Mouse (Mus musculus): ENCODE results near the gene Slc38a7. TPM values are rescaled to one million over a fixed set of nuclear protein-coding genes. Genes with fewer than 3 reads are reported as not detected.
A peak's percentile ranks its signal among the peaks of the same experiment; 100 is the strongest.

Slc38a7 gene
- polyA plus RNA-seq, 1 experiment: 0.12 TPM

- TF ChIP-seq GATA1 (IDR thresholded peaks at IDR 0.05; ENCODE audit: low read length): no peak
- no peak for TF ChIP-seq TAL1 (IDR thresholded peaks at IDR 0.05; ENCODE audit: low read length)
- H3K36me3 ChIP-seq (ENCODE audit: control insufficient read depth): no peaks in the 10 kb centered on the region; the same call in 1 of the 2 replicates
- peaks cover 18% of the 10 kb centered on the region for H3K4me1 ChIP-seq (ENCODE audit: control insufficient read depth)
- H3K9me3 ChIP-seq (ENCODE audit: control insufficient read depth, low read length): no peaks in the 10 kb centered on the region
- no peak overlapping the region for H3K4me3 ChIP-seq (replicated peaks)
- no peaks in the 10 kb centered on the region for H3K27me3 ChIP-seq (ENCODE audit: control insufficient read depth)
Measured at GRCm38 (mm10) chr8:95854174-95854573, 835 bp upstream of the Slc38a7 start.

DNA sequence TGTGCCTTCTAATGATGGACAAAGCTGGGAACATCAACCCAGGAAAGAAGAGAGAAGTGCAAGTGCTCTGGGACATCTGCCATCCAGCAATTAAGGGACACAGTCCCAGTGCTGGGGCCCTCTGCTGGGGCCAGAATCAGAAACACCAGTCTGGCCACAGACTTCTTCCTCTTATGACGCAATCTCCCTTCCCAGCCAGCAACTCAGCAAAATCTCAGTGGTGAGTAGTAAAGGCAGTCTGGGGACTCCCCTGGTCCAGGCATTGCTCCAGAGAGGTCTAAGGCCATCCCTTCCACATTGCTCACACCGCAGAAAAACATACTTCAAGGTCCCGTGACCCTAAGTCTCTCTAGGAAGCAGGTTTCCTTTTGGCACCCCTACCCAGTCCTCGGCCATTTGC, 1.0 kb downstream of the Slc38a7 start:
- TF ChIP-seq TAL1 (IDR thresholded peaks at IDR 0.05; ENCODE audit: low read length) (no peak), GATA1 (IDR thresholded peaks at IDR 0.05; ENCODE audit: low read length) (no peak)
- no peaks in the 10 kb centered on the region for H3K27me3 ChIP-seq (ENCODE audit: control insufficient read depth)
- peak overlapping the region; percentile 66 for H3K4me3 ChIP-seq (replicated peaks)
- peaks cover 5% of the 10 kb centered on the region for H3K36me3 ChIP-seq (ENCODE audit: control insufficient read depth)
- peaks cover 24% of the 10 kb centered on the region for H3K4me1 ChIP-seq (ENCODE audit: control insufficient read depth)
- H3K9me3 ChIP-seq (ENCODE audit: control insufficient read depth, low read length): no peaks in the 10 kb centered on the region

DNA sequence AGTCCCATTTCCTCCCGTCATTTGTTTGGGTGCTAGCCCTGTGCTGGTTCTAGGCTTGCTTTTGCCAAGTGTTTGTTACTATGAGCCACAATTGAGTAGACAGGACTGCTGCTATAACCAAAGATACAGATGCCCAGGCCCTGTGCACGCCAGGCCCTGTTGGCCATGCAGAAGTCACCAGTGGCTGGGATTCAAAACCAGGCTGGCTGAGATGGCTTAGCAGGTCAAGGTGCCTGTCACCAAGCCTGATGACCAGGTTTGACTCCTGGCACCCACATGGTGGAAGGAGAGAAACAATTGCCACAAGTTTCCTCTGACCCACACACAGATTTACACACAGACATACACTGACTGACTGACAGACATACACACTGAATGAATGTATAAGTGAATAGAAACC, 3.0 kb downstream of the Slc38a7 start:
- H3K36me3 ChIP-seq (ENCODE audit: control insufficient read depth): peaks cover 14% of the 10 kb centered on the region
- no peaks in the 10 kb centered on the region for H3K9me3 ChIP-seq (ENCODE audit: control insufficient read depth, low read length)
- peaks cover 24% of the 10 kb centered on the region for H3K4me1 ChIP-seq (ENCODE audit: control insufficient read depth)
- H3K4me3 ChIP-seq (replicated peaks): no peak overlapping the region
- TF ChIP-seq TAL1 (IDR thresholded peaks at IDR 0.05; ENCODE audit: low read length): no peak
- H3K27me3 ChIP-seq (ENCODE audit: control insufficient read depth): no peaks in the 10 kb centered on the region

DNA sequence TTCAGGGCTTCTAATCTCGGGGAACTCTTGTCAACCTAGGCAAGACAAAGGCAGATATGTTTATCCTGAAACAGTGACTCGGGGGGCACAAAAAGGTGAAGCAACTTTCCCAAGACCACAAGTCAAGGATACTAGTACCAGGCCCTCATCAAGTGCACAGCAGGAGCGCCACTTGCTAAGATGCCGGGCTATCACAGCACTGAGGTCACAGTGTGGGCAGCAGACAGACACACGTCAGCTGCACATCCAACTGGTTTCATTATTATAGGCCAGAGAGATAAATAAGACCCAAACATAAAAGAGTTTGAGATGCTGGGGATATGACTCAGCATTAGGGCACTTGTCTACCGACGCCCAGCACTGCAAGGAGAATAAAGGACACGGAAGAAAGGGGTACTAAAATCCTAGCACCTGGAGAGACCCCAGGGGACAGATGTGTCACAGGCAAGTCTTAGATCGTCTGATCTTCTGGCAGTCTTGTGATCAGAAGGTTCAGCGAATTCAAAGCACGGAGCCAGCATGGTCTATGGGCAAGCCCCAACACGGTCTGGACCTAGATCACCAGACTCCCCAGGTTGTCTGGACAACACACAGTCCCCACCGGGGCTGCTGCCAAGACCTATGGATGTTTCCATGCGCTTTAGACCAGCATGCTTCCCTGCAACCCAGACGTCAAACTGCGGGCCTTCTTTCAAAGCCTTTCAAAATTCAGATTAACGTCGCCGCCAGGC, 4.4 kb downstream of the Slc38a7 start:
- peaks cover 23% of the 10 kb centered on the region for H3K36me3 ChIP-seq (ENCODE audit: control insufficient read depth)
- TF ChIP-seq TAL1 (IDR thresholded peaks at IDR 0.05; ENCODE audit: low read length): no peak
- TF ChIP-seq GATA1 (IDR thresholded peaks at IDR 0.05; ENCODE audit: low read length): no peak

DNA sequence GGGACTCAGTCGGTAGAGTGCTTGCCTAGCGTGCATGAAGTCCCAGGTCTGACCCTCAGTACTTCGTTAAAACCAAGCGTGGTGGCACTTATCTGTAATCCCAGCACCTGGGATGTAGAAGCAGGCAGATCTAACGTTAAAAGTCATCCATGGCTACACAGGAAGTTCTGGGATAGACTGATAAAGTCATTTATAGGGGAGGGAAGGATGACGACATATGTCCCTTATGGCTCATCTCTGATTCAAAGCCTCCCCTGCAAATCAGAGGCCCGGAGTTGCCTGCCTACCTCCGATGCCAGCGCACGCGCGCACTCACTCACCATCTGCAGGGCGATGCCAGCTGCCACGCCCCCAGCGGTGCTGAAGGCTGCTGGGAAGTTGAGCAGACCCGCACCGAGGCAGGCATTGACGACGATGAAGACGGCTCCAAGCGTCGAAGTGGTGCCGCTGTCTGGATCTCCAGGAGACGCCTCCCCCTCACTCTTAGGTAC, 5.2 kb downstream of the Slc38a7 start:
- no peaks in the 10 kb centered on the region for H3K27me3 ChIP-seq (ENCODE audit: control insufficient read depth)
- no peaks in the 10 kb centered on the region for H3K9me3 ChIP-seq (ENCODE audit: control insufficient read depth, low read length)
- H3K4me3 ChIP-seq (replicated peaks): no peak overlapping the region
- H3K4me1 ChIP-seq (ENCODE audit: control insufficient read depth): peaks cover 18% of the 10 kb centered on the region
- TF ChIP-seq GATA1 (IDR thresholded peaks at IDR 0.05; ENCODE audit: low read length): no peak
- no peak for TF ChIP-seq TAL1 (IDR thresholded peaks at IDR 0.05; ENCODE audit: low read length)
- peaks cover 30% of the 10 kb centered on the region for H3K36me3 ChIP-seq (ENCODE audit: control insufficient read depth)

More for the DNA sequence above, 4.4 kb downstream of the Slc38a7 start:
- H3K27me3 ChIP-seq (ENCODE audit: control insufficient read depth): no peaks in the 10 kb centered on the region
- H3K4me1 ChIP-seq (ENCODE audit: control insufficient read depth): peaks cover 24% of the 10 kb centered on the region
- H3K4me3 ChIP-seq (replicated peaks): no peak overlapping the region
- H3K9me3 ChIP-seq (ENCODE audit: control insufficient read depth, low read length): no peaks in the 10 kb centered on the region

DNA sequence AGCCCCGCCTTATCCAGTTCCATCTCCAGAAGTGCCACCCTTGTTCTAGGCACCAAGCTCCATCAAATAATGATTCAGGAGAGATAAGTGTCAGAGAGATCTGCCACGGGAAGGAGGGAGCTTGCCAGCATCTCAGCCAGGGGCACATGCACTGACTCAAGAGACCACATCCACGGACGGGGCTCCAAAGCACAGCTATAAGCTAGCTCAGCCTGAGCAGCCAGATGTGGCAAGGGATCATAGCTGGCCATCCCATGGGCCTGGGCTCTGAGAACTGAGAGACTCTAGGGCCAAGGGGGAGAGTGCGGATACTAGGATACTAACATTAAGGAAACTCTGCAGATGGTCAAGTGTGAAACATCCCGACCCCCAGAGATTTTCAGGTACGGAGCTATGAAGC, 8.3 kb downstream of the Slc38a7 start:
- Histone ChIP-seq H3K4me1 (ENCODE audit: control insufficient read depth) (peaks cover 6% of the 10 kb centered on the region), H3K4me3 (replicated peaks) (no peak overlapping the region), H3K9me3 (ENCODE audit: control insufficient read depth, low read length) (no peaks in the 10 kb centered on the region), H3K27me3 (ENCODE audit: control insufficient read depth) (no peaks in the 10 kb centered on the region), H3K36me3 (ENCODE audit: control insufficient read depth) (peaks cover 45% of the 10 kb centered on the region)
- TF ChIP-seq GATA1 (IDR thresholded peaks at IDR 0.05; ENCODE audit: low read length) (no peak), TAL1 (IDR thresholded peaks at IDR 0.05; ENCODE audit: low read length) (no peak)

GRCm38 (mm10) chr8:95843968-95844367, 9.4 kb downstream of the Slc38a7 start:
- Histone ChIP-seq H3K36me3 (ENCODE audit: control insufficient read depth) (peaks cover 49% of the 10 kb centered on the region), H3K4me1 (ENCODE audit: control insufficient read depth) (peaks cover 6% of the 10 kb centered on the region), H3K27me3 (ENCODE audit: control insufficient read depth) (no peaks in the 10 kb centered on the region), H3K4me3 (replicated peaks) (no peak overlapping the region), H3K9me3 (ENCODE audit: control insufficient read depth, low read length) (no peaks in the 10 kb centered on the region)
- TF ChIP-seq TAL1 (IDR thresholded peaks at IDR 0.05; ENCODE audit: low read length) (no peak), GATA1 (IDR thresholded peaks at IDR 0.05; ENCODE audit: low read length) (no peak)

DNA sequence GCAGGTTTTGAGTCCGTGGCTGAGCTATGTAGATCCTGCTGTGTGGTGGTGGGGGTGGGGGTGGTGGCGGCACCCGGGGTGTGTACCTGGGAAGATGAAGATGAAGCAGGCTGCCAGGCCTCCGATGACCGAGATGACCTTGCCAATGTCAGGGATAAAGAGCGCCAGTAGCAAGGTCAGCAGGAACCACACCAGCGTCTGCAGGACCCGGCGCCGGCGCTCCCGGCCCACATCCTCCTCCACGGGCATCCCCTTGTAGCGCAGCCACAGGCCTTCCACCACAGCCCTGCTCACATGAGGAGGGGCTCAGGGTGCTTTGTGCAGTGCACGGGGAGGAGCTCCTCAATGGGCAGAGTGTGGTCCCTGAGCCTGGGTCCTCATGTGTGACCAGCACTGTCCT, 11.9 kb downstream of the Slc38a7 start:
- H3K4me3 ChIP-seq (replicated peaks): no peak overlapping the region
- TF ChIP-seq GATA1 (IDR thresholded peaks at IDR 0.05; ENCODE audit: low read length): no peak
- TF ChIP-seq TAL1 (IDR thresholded peaks at IDR 0.05; ENCODE audit: low read length): no peak
- no peaks in the 10 kb centered on the region for H3K9me3 ChIP-seq (ENCODE audit: control insufficient read depth, low read length)
- H3K4me1 ChIP-seq (ENCODE audit: control insufficient read depth): no peaks in the 10 kb centered on the region
- peaks cover 50% of the 10 kb centered on the region for H3K36me3 ChIP-seq (ENCODE audit: control insufficient read depth)
- H3K27me3 ChIP-seq (ENCODE audit: control insufficient read depth): no peaks in the 10 kb centered on the region

DNA sequence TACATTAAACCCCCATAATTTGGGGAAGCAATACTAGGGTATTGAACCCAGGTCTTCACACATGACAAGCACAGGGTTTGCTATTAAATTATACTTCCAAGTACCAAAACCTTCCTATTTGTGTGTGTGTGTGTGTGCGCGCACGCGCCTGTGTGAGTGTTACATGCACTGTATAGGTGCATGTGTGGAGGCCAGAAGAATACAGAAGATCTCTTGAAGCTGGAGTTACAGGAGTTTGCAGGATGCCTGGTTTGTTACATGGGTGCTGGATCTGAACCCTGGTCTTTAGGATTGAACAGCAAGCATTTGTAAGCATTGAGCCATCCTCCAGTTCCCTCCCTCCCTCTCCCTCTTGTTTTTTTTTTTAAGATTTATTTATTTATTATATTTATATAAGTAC, 14.1 kb downstream of the Slc38a7 start:
- Histone ChIP-seq H3K27me3 (ENCODE audit: control insufficient read depth) (no peaks in the 10 kb centered on the region), H3K36me3 (ENCODE audit: control insufficient read depth) (peaks cover 34% of the 10 kb centered on the region), H3K4me3 (replicated peaks) (no peak overlapping the region), H3K4me1 (ENCODE audit: control insufficient read depth) (no peaks in the 10 kb centered on the region), H3K9me3 (ENCODE audit: control insufficient read depth, low read length) (no peaks in the 10 kb centered on the region)
- no peak for TF ChIP-seq GATA1 (IDR thresholded peaks at IDR 0.05; ENCODE audit: low read length)
- no peak for TF ChIP-seq TAL1 (IDR thresholded peaks at IDR 0.05; ENCODE audit: low read length)

Data from erythroblast, embryonic 14.5 days (primary cell).